Mouse (Mus musculus): ENCODE measurements at regions not wholly inside any gene's neighbourhood (a gene's known extent, or its start where the extent isn't known, plus 50 kb on each side); places are given as distances from the start of the nearest gene placed in this dataset.

DNA sequence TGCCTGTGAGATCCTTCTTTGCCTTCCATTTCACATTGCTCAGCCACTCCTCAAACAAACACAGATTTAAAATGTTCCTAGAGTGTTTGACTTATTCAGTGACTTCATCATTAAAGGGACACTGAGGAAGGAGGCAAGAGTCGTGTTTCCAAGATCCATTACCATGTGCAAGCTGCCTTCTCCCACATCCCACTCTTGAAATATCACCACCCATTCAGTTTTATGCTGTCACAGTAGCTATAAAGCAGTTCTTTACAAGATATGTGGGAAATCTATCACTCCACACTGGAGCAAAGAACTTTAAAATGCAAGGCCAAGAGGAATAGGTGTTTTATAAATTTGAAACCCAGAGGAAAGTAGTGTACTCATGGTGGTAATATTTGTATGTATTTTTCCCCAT is 110.2 kb upstream of the Gm12695 start:
- ChIA-PET CTCF (no interaction called here), POLR2A (no interaction called here)

DNA sequence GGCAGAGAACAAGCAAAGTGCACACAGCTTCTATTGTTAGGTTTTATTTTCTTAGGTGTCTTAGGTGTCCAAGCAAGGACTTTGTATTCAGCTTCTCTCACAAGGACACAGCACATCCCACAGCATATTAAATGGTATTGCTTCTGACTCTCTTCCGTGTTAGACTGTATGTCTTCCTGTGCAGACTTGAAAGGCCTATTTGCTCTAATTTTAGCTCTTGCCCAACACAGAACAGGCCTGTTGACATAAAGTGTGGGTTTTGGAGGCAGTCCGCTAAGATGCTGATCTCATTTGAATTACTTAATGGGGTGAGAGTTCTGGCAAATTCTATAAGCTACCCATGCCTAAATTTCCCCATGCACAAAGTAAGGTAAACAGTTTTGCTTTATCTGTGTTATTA is 96.1 kb upstream of the Gm12695 start:
- ChIA-PET CTCF (no interaction called here), POLR2A (interaction anchor here in 1 of 4 experiments (0.6 kb wide), 1 partner anchor 10 kb away, joined by 3 read pairs; no protein-coding TSS in a partner anchor)

DNA sequence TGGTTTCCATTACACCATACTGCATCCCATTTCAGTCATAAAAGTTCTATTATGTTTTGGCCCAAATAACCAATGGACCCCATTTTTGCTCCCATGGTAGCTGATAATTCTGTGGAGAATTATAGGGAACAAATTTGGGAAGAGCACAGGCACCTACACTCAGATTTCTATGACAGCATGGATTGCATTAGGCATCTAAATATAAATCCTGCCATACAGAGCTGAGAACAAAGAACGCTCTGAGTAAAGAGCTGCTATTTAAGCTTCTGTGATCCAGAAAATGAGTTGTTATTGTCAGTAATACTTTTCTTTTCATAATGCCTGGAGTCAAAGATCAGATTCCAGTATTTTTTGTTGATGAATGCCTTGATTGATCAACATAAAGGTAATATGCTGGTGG is 93.0 kb upstream of the Gm12695 start:
- POLR2A ChIA-PET, result no interaction called here
- CTCF ChIA-PET, result no interaction called here

DNA sequence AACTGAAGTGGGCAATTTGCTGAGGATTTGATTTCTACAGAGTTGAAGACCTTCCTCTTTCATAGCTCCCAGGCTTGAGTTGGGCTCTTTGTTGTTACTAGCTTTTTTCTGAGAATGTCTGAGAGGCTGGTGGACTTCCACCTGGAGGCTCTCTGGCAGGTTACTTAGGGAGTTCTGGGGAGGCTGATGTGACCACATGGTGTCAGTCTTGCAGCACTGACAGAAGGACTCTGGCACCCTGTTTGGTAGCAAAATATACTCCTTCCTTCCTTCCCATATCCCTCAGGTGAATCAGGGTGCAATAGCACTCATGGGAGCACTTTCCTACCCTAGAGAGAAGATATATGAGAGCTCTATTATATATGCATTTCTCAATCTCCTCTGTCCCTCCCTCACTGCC is 89.7 kb upstream of the Gm12695 start:
- ChIA-PET CTCF (no interaction called here), POLR2A (interaction anchor here in 1 of 4 experiments (0.7 kb wide), 1 partner anchor 58 kb away, joined by 3 read pairs; no protein-coding TSS in a partner anchor)

DNA sequence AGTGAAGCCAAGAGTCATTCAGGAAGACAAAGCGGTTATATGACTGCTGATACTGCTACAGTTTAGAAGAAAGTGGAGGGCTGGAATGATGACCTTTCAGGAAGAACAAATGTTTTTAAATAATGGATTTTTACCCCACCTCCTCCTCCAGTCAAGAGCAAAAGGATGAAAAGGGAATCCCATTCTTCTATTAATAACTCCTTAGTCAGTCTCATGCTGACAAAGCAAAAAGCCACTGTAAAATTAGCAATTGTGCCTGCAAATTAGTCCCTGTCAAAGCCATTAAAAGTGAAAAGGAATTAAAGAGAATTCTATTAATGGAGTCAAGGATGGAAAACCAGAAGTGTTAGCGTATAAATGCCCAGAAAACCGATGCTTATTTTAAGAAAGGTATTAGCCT is 60.2 kb upstream of the Gm12695 start:
- CTCF ChIA-PET, result no interaction called here
- POLR2A ChIA-PET, result no interaction called here
